Mouse (Mus musculus) gastrocnemius, postnatal 4 days (tissue): ENCODE measurements around the gene Padi4. TPM values are rescaled to one million over a fixed set of nuclear protein-coding genes. Genes with fewer than 3 reads are reported as not detected.

ENCODE experiments used
- DNase-seq, 2 experiments: peaks; one replicate each; pipeline ENCODE4 v3.0.0; 2021 to 2022; ENCODE audit warnings: low spot score in 2 of 2, mixed read lengths in 2 of 2
- total RNA-seq, 2 experiments: library from RNA; stranded (reverse); gene quantifications; 2 replicates each; pipeline ENCODE4 v1.2.3; 2021

The Padi4 gene
- total RNA-seq, 2 experiments from 2014 or later = 0.29 to 0.52 TPM

- DNase-seq = peak; percentile 47 to 57
Measured at GRCm38 (mm10) chr4:140788983-140789382, 14.9 kb upstream of the Padi4 start.

- no peak for DNase-seq
Measured at GRCm38 (mm10) chr4:140788264-140788663, 14.2 kb upstream of the Padi4 start.

GRCm38 (mm10) chr4:140787414-140787813, 13.4 kb upstream of the Padi4 start:
- no peak for DNase-seq

- DNase-seq = no peak
Measured at GRCm38 (mm10) chr4:140785217-140785616, 11.2 kb upstream of the Padi4 start.

- DNase-seq = no peak
Measured at GRCm38 (mm10) chr4:140784292-140784945, 10.4 kb upstream of the Padi4 start.

GRCm38 (mm10) chr4:140782821-140783220, 8.8 kb upstream of the Padi4 start:
- no peak for DNase-seq

- no peak for DNase-seq
Measured at GRCm38 (mm10) chr4:140780507-140780906, 6.5 kb upstream of the Padi4 start.

- DNase-seq = no peak
Measured at GRCm38 (mm10) chr4:140779803-140780397, 5.9 kb upstream of the Padi4 start.

GRCm38 (mm10) chr4:140776623-140777022, 2.6 kb upstream of the Padi4 start:
- no peak for DNase-seq

GRCm38 (mm10) chr4:140775876-140776275, 1.8 kb upstream of the Padi4 start:
- DNase-seq = no peak

GRCm38 (mm10) chr4:140774893-140775292, 857 bp upstream of the Padi4 start:
- no peak for DNase-seq

- DNase-seq = no peak
Measured at GRCm38 (mm10) chr4:140771091-140771490, 2.9 kb downstream of the Padi4 start.

GRCm38 (mm10) chr4:140770433-140770832, 3.6 kb downstream of the Padi4 start:
- DNase-seq = peak in 1 of 2 experiments; percentile 62

GRCm38 (mm10) chr4:140768973-140769372, 5.1 kb downstream of the Padi4 start:
- no peak for DNase-seq

- no peak for DNase-seq
Measured at GRCm38 (mm10) chr4:140765936-140766335, 8.1 kb downstream of the Padi4 start.

- peak; percentile 44 to 51 for DNase-seq
Measured at GRCm38 (mm10) chr4:140763158-140763557, 10.9 kb downstream of the Padi4 start.

- DNase-seq = no peak
Measured at GRCm38 (mm10) chr4:140761601-140762000, 12.4 kb downstream of the Padi4 start.

- DNase-seq = no peak
Measured at GRCm38 (mm10) chr4:140755811-140756210, 18.2 kb downstream of the Padi4 start.

GRCm38 (mm10) chr4:140753366-140753765, 20.7 kb downstream of the Padi4 start:
- no peak for DNase-seq

GRCm38 (mm10) chr4:140750328-140750727, 23.7 kb downstream of the Padi4 start:
- DNase-seq = peak in 1 of 2 experiments; percentile 25

- no peak for DNase-seq
Measured at GRCm38 (mm10) chr4:140747978-140748377, 26.1 kb downstream of the Padi4 start.

GRCm38 (mm10) chr4:140744654-140745053, 29.4 kb downstream of the Padi4 start:
- DNase-seq = peak in 1 of 2 experiments; percentile 43

GRCm38 (mm10) chr4:140743086-140743485, 30.9 kb downstream of the Padi4 start:
- DNase-seq = no peak
